Mouse (Mus musculus): Measurements from ENCODE around the gene Gm597. TPM values are rescaled to one million over a fixed set of nuclear protein-coding genes. Genes with fewer than 3 reads are reported as not detected.

Gm597 gene
- not detected in 3 replicates for total RNA-seq (2017)

- no peak for ATAC-seq (replicated peaks; ENCODE audit: insufficient number of reproducible peaks, low FRiP score, low TSS enrichment, poor library complexity, severe bottlenecking)
Measured at GRCm38 (mm10) chr1:28780152-28780551, at the start of gene Gm597. TSS of gene Gm597 (minus strand) at chr1:28780252.

DNA sequence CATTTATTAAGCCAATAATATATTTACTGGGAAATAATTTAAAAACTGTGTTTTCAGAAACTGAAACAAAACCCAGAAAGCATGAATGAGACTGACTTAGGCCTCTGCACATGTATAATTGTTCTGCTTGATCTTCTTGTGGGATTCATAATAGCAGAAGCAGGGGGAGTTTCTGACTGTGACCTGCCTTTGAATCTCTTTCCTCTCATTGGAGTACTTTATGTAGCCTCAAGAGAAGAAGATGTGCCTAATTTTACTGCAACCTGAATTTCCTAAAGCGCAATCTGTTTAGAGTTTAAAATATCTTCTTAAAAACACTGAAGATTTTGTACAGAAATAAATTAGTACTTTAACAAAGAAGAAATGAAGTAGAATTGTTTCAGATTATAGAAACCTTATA is 27.6 kb upstream of the Gm597 start:
- no peak for ATAC-seq (replicated peaks; ENCODE audit: insufficient number of reproducible peaks, low FRiP score, low TSS enrichment, poor library complexity, severe bottlenecking)

GRCm38 (mm10) chr1:28806618-28807017 is 26.6 kb upstream of the Gm597 start:
- ATAC-seq (replicated peaks; ENCODE audit: insufficient number of reproducible peaks, low FRiP score, low TSS enrichment, poor library complexity, severe bottlenecking), result no peak

DNA sequence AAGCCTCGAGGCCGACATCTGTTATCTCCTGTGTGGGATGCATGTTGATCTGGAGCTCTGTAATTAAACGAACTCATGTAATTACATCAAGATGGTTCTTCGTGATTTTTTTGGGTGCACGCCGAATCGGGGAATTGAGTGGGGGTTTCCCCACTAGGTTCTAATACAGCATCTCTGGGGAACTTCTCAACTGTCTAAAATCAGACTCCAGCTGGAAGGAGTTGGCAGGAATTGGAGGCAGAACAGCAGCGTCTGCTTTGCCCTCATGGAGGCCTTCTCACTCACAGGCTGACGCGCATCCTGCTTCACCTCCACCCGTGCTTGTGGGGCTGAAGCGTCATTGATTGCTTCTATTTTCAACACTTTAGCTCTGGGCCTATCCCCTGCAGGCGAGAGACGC is 20.8 kb upstream of the Gm597 start:
- ATAC-seq (replicated peaks; ENCODE audit: insufficient number of reproducible peaks, low FRiP score, low TSS enrichment, poor library complexity, severe bottlenecking), result no peak

All from monocyte, adult 5-6 weeks (primary cell).